Mouse (Mus musculus): ENCODE measurements around the gene Gm9508.

Gm9508 gene

DNA sequence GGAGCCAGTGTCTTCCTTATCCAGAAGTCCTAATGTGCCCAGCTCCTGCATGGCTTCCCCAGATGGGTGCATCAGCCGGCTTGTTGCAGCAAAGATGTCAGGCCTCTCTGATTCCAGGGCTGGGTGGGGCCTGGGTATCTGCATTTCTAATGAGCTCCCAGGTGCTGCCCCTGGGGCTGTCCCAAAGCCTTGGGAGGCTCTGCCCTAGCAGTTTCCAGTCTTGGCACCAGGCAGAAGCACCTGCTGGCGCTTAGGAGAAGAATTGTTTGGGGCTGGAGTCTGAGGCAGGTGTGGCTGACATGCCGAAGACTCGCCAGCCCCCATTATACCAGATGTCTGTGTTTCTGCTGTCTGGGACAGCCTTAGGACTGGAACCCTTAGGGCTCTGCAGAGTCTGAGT is 26.3 kb downstream of the Gm9508 start:
- 82% methylated on average over 4 of the region's 4 CpGs for WGBS

DNA sequence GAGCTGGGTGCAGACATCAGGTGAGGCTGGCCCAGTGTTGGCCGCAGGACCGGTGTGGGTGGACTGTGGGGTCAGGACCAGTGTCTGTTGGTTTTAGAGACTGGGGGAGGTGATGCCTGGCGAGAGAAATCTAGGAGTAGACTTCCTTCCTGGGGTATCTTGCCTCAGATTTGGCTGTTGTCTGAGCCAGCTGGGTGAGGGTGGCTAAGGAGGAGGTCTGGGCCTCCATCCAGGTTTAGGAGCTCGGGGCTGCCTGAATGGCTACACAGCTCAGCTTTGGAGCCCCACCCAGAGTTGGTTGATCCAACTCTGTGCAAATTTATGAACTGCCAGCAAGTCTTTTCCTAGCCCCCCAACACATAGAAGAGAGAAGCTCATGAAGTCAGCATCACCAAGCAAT is 29.6 kb downstream of the Gm9508 start:
- WGBS = 40% methylated on average over 4 of the region's 4 CpGs

DNA sequence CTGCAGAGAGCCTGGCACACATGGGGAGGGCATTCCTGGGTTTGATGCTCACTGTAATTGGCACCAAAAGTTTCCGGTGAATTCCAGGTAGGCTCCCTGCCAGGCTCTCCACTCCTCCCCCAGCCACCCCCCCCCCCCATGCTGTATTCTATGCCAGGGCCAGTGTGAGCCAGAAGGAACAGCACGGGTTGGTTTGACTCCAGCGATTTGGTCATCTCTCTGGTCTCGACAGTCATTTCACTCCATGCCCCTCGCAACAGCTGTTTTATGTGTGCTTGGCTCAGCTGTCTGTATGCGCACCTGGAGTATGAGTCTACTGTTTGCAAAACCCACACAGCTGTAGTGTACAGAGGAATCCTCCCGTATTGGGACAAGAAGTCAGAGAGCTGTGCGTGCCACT is 30.7 kb downstream of the Gm9508 start:
- 49% methylated on average over 8 of the region's 8 CpGs for WGBS

DNA sequence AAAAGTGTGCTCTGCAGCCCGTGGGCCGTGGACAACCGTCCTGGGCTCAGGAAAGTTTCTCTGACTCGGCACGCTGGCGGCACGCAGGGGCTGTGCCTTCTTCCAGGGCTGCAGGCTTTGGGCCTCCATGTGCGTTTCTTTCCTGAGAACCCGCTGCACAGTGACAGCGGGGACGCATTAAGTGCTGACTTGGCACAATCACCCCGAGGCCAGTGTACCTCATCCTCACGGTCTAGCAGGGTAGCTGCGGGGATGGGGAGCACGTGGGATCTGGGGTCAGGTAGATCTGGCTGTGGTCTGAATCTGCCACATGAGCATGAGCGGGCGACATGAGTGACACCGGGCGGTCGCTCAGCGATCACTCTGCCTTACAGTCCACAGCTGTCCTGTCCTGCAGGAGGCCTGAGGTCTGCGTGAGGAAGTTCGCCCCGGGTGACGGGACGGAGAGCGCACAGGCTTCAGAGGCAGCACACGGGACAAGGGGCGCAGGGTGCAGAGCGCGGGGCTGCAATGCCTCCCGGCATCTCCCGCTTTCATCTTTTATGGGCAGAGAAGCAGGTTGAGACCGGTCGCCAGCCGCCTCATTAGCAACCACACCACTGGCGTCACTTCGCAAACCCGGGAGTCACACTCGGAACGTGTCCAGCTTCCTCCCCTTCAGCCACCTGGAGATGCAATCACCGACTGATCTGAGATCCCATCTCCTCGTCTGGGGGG is 32.9 kb downstream of the Gm9508 start:
- WGBS = 71% methylated on average over 43 of the region's 43 CpGs

DNA sequence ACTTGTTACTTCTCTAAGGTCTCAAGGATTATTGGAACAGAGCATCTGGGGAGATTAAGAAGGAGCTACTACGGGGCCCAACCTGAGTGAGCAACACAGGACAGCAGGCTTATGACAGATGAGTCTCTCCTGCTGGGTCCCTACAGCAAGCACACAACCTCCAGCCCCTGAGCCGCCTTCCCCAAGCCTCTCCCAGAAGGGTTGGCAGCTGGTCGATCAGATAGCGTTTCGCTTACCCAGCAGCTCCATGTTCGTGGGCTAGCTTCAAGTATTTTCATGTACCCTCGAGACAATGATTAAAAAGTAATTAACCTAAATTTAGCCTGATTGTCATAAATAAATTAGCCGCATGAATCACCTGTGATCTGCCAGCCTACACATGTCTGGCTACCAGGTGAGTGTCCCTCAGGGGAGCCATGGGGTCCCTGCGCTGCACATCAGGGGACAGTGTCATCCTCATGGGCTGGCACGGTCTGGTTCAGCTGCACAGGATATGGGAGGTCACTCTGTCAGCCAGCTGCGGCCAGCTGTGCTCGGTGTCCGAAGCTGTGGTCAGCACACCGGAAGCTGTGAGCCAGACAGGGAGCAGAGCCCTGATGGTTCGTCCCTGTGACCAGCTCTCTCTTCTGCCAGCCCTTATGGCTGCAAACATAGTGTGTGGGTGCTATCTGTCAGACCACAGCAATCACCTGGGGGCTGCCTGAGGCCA is 38.6 kb downstream of the Gm9508 start:
- WGBS = 84% methylated on average over 15 of the region's 15 CpGs

DNA sequence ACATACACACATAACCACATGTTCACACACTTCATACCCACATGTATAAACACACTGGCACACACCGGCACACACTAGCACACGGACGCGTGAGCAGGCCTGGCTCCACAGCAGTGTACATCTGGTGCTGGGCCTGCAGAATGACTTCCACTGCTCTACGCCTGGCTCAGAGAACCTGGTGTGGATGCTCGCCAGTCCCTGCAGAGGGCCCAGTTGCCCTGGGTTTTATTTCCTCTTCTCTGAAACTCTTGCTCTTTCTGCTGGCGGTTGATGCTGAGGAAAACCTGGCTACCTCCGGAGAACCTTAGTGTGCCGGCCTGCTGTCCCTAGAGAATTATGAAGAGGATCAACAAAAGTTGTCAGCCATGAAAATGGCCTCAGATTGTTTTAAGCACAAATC is 45.0 kb downstream of the Gm9508 start:
- 89% methylated on average over 9 of the region's 9 CpGs for WGBS

DNA sequence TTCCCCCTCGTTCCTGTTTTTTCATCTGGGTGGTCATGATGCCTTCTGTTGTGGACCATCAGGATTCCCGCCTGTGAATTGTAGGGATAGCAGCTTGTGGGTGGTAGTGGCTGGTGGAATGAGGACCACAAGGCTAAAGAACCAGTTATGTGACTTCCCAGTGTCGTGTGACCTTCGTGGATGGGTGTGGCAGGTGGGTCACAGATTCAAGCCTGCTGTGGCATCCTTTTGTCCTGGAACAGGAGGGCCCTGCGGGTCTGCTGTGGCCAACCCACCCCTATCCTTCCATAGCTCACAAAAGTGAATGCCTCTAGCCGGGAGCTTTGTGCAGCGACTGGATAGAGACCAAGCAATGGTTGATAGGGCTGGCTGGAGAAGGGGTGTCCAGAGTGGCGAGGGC is 49.1 kb downstream of the Gm9508 start:
- WGBS = 89% methylated on average over 8 of the region's 8 CpGs

DNA sequence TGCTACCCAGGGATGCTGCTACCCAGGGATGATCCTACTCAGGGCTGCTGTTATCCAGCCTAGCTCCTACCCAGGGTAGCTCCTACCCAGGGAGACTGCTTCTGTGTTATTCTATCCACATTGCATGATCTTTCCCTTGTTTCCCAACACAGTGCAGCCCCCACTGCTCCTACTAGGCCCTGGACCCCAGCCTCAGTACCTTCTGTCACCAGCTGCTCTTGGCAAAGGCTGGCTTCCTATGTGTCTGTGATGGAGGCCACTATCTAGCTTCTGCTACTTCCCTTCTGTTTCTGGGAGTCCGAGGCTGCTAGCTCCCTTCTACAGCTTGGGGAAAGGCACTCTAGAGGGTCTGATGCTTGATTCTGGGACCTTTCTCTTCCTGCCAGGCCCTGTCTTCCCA is 49.6 kb downstream of the Gm9508 start:
- WGBS = 82% methylated on average over 1 of the region's 1 CpGs

Measured in cerebral cortex, adult 2 months (tissue).